Mouse (Mus musculus): ENCODE measurements around the gene Gm21761.
"Not testable (repeated sequence)": the region's sequence is repeated elsewhere in the genome, so short reads cannot be mapped to it uniquely, and the experiment has no call there.

DNA sequence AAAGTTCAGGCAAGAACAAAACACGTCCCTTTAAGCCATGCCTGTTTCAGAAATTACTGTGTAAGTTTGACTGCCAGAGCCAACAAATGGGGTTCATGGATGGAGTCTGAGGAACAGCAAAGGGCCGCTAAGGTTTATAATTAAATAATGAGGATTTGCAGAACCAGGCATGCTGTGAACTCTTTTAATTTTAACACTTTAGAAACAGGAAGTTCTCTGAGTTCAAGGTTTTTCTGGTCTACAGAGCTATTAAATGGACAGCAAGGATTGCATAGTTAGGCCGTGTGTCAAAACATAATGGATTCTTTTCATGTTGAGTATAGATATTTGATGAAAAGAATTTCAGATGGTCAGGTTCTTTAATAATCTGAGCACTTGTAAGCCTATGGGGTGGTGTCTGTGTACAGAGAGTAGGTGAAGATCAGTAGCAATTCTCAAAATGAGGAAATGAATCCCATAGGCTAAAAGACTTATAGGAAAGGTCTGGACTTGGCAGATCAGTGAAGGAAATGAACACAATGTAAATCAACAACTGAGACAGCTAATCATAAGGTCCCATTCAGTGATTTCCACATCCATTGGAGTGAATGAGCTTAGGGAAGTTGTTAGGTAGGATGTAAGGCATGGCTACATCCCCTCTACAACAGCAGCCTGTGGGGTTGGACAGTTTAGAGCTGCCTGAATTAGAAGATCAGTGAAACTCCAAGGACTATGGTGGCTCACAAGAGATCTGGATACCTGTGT is 4.3 kb downstream of the Gm21761 start:
- TF ChIP-seq POLR2A (IDR thresholded peaks at IDR 0.05; ENCODE audit: low read depth, low read length); CTCF (IDR thresholded peaks at IDR 0.05; ENCODE audit: extremely low read depth, insufficient read depth, insufficient read length, insufficient replicate concordance): not testable (repeated sequence)

Data from spleen, adult 2 months (tissue).